Mouse (Mus musculus) CH12.LX (cell line): Measurements from ENCODE around the gene Ints1. TPM values are rescaled to one million over a fixed set of nuclear protein-coding genes. Genes with fewer than 3 reads are reported as not detected.
A peak's percentile ranks its signal among the peaks of the same experiment; 100 is the strongest.

Experiments used
- DNase-seq: peaks from one replicate; pipeline ENCODE4 v3.0.0-alpha.2; 2013; ENCODE audit errors: extremely low read depth
- H3K27ac ChIP-seq: 2 replicates; pipeline ENCODE4 v1.5.1; 2012; ENCODE audit warnings: low read depth, mild to moderate bottlenecking, control low read depth, moderate library complexity; ENCODE audit not compliant: insufficient read depth
- H3K27me3 ChIP-seq: replicated peaks from 2 replicates; pipeline ENCODE3; 2012; ENCODE audit warnings: inconsistent platforms
- H3K36me3 ChIP-seq, 2 experiments: replicated peaks in 1 of 2; 2 replicates each; pipeline versions ENCODE3 to v1.6.1; 2012; ENCODE audit warnings: inconsistent platforms in 1 of 2, low read length in 1 of 2, mild to moderate bottlenecking in 1 of 2, mixed read lengths in 1 of 2, moderate library complexity in 1 of 2; ENCODE audit not compliant: control insufficient read depth in 1 of 2, insufficient read depth in 1 of 2
- H3K4me1 ChIP-seq, 2 experiments: 2 replicates each; pipeline ENCODE4 v1.6.1; 2012; ENCODE audit warnings: inconsistent platforms in 1 of 2, moderate library complexity in 1 of 2; ENCODE audit not compliant: insufficient read depth in 2 of 2, control insufficient read depth in 1 of 2
- H3K4me2 ChIP-seq: 2 replicates; pipeline ENCODE4 v1.6.1; 2012; ENCODE audit warnings: low read depth, mild to moderate bottlenecking, control low read depth; ENCODE audit not compliant: poor library complexity, insufficient read depth, severe bottlenecking
- H3K4me3 ChIP-seq, 3 experiments: fragments of 150-350 bp in 1 of 3; sonication (generic) in 1 of 3; replicated peaks in 1 of 3; 2 replicates each; pipeline versions ENCODE3 to v1.5.1; 2011 to 2012; ENCODE audit warnings: low read depth in 2 of 3, low read length in 2 of 3, mild to moderate bottlenecking in 2 of 3, moderate library complexity in 2 of 3, control low read depth in 1 of 3, improper control_type of control experiment in 1 of 3, inconsistent platforms in 1 of 3, mixed read lengths in 1 of 3; ENCODE audit not compliant: poor library complexity in 1 of 3
- H3K79me2 ChIP-seq: replicated peaks from 2 replicates; pipeline ENCODE4 v1.6.1; 2012; ENCODE audit warnings: mild to moderate bottlenecking, moderate library complexity; ENCODE audit not compliant: control insufficient read depth, poor library complexity, insufficient read depth, severe bottlenecking; ENCODE audit errors: extremely low read depth
- H3K9ac ChIP-seq: 2 replicates; pipeline ENCODE4 v1.6.1; 2012; ENCODE audit warnings: low read depth, mild to moderate bottlenecking, control low read depth, moderate library complexity; ENCODE audit not compliant: insufficient read depth
- H3K9me3 ChIP-seq: replicated peaks from 2 replicates; pipeline ENCODE3; 2012; ENCODE audit warnings: low read length, inconsistent platforms, mixed read lengths
- CHD1 ChIP-seq: IDR thresholded peaks from 2 replicates; pipeline ENCODE4 v1.6.1; 2012; ENCODE audit warnings: low read depth, low read length, improper control_type of control experiment, inconsistent platforms
- CTCF ChIP-seq, 2 experiments: IDR thresholded peaks in 1 of 2; conservative IDR thresholded peaks in 1 of 2; 2 replicates each; pipeline ENCODE4 v1.5.1; 2011 to 2012; ENCODE audit warnings: low read depth in 2 of 2, low read length in 2 of 2, improper control_type of control experiment in 1 of 2, inconsistent platforms in 1 of 2, mild to moderate bottlenecking in 1 of 2, moderate library complexity in 1 of 2
- EP300 ChIP-seq: IDR thresholded peaks from 2 replicates; pipeline ENCODE4 v1.6.1; 2011; ENCODE audit warnings: low read length, improper control_type of control experiment
- JUND ChIP-seq: conservative IDR thresholded peaks from 2 replicates; pipeline ENCODE4 v1.6.1; 2011; ENCODE audit warnings: low read depth, low read length, improper control_type of control experiment
- MXI1 ChIP-seq: IDR thresholded peaks from 2 replicates; pipeline ENCODE4 v1.6.1; 2011; ENCODE audit warnings: mild to moderate bottlenecking, low read depth, low read length, improper control_type of control experiment
- MYC ChIP-seq: IDR thresholded peaks from 2 replicates; pipeline ENCODE4 v1.6.1; 2011; ENCODE audit warnings: low read depth, mild to moderate bottlenecking, improper control_type of control experiment, low read length
- RAD21 ChIP-seq: IDR thresholded peaks from 2 replicates; pipeline ENCODE4 v1.6.1; 2011; ENCODE audit warnings: low read depth, mild to moderate bottlenecking, low read length, improper control_type of control experiment, moderate library complexity
- SIN3A ChIP-seq: IDR thresholded peaks from 2 replicates; pipeline ENCODE4 v1.6.1; 2012; ENCODE audit warnings: low read length, improper control_type of control experiment, inconsistent platforms
- SMC3 ChIP-seq: IDR thresholded peaks from 2 replicates; pipeline ENCODE4 v1.6.1; 2011; ENCODE audit warnings: low read depth, low read length, improper control_type of control experiment
- TCF12 ChIP-seq: IDR thresholded peaks from 2 replicates; pipeline ENCODE4 v1.6.1; 2014; ENCODE audit warnings: low read depth, mild to moderate bottlenecking, inconsistent platforms, low read length, improper control_type of control experiment
- USF2 ChIP-seq: conservative IDR thresholded peaks from 2 replicates; pipeline ENCODE4 v1.6.1; 2011; ENCODE audit warnings: low read depth, low read length, improper control_type of control experiment
- ZC3H11A ChIP-seq: IDR thresholded peaks from 2 replicates; pipeline ENCODE4 v1.6.1; 2012; ENCODE audit warnings: low read depth, mild to moderate bottlenecking, inconsistent platforms, low read length, improper control_type of control experiment
- ZNF384 ChIP-seq: IDR thresholded peaks from 2 replicates; pipeline ENCODE4 v1.6.1; 2012; ENCODE audit warnings: low read depth, low read length, improper control_type of control experiment, inconsistent platforms
- dilution Hi-C: fragments of 300-500 bp; cut with MboI; formaldehyde crosslinking; loops from 2 replicates; pipeline ENCODE4 v1.14.3; 2020; ENCODE audit warnings: low sequenced_read_pairs; ENCODE audit not compliant: extremely low pct_unique_long_range_greater_than_20kb, extremely low pct_ligation_motif_present
- in situ Hi-C: fragments of 300-500 bp; cut with MboI; formaldehyde crosslinking; loops from 3 replicates; pipeline ENCODE4 v1.14.3; 2019; ENCODE audit warnings: low sequenced_read_pairs, low pct_ligation_motif_present, low pct_unique_long_range_greater_than_20kb, mixed read lengths
- polyA plus RNA-seq: library from polyadenylated mRNA; unstranded; fragments of >175 nt; gene quantifications from 2 replicates; pipeline ENCODE4 v1.2.1, GENCODE M21; 2012; ENCODE audit warnings: low read depth; ENCODE audit not compliant: insufficient read length
- total RNA-seq, 2 experiments: library from RNA; depleted of rRNA; stranded (reverse); fragments of 300-350 nt in 1 of 2; fragments of >200 nt in 1 of 2; gene quantifications; 2 replicates each; pipeline ENCODE4 v1.2.3; 2012 to 2014

Gene Ints1
- total and polyA plus RNA-seq, 3 experiments, result 19.8 to 88.2 (median 72.1) TPM

DNA sequence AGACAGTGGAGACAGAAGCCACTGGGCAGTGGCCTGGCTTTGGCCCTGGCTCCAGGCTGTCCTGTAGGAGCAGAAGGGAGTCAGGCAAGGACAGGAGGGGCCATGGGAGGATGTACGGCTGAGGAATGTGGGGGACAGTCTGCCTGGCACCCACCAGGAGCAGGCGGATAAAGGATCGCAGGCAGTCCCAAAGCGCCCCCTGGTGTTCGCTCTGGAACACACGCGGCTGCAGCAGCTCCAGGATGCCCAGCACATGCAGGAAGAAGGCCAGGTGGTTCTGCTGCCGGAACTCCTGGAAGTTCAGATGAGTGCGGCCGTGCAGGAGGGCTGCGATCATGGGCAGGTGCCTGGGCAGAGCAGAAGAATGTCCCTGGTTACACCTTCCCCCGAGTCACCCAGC, 20.7 kb downstream of the Ints1 start:
- Histone ChIP-seq H3K9me3 (no peaks in the 10 kb centered on the region), H3K36me3 (peaks cover 97 to 100% of the 10 kb centered on the region in 2 experiments), H3K9ac (no peak overlapping the region), H3K4me3 (no peak overlapping the region), H3K4me1 (0 out of 4 replicates have a peak, but pooled peaks cover 0 to 2% of the 10 kb centered on the region in 2 experiments), H3K27ac (no peak overlapping the region), H3K27me3 (no peaks in the 10 kb centered on the region), H3K4me2 (no peak overlapping the region), H3K79me2 (no peaks in the 10 kb centered on the region)
- DNase-seq, result peak; percentile 37
- in situ Hi-C loops, result no loop called here
- TF ChIP-seq CTCF (conservative IDR thresholded peaks at IDR 0.05 in 1 of 2, IDR thresholded peaks at IDR 0.05 in 1 of 2; ENCODE audit: low read depth in 2 of 2, low read length in 2 of 2), result peak; percentile 44 to 68; a peak in 3 of 4 replicates
- no peak for TF ChIP-seq ZC3H11A
- dilution Hi-C loops, result no loop called here

DNA sequence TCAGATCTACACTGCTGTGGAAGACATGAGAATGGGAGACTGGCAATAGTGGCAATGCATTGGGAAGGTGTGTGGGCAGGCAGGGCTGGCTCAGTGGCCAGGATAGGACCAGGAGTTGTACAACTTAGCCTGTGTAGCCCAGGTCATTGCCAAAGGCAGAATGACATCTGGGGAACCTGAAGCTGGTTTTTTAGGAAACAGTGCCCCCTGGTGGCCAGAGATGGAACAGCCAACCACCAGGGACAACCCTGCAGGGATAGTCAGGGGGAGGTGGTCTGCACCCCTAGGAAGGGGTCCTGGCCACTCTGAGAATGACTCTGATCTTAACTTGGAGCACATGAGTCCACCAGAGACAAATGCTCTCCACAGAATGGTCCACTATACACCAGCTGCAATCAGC, 24.9 kb downstream of the Ints1 start:
- H3K27me3 ChIP-seq, result no peaks in the 10 kb centered on the region
- H3K27ac ChIP-seq, result no peak overlapping the region
- in situ Hi-C loops, result no loop called here
- TF ChIP-seq RAD21 (peak; percentile 77), EP300 (no peak), SMC3 (peak; percentile 78), JUND (no peak), ZNF384 (no peak), MYC (no peak), SIN3A (no peak), TCF12 (no peak), MXI1 (no peak), CHD1 (no peak), ZC3H11A (no peak), CTCF (conservative IDR thresholded peaks at IDR 0.05 in 1 of 2, IDR thresholded peaks at IDR 0.05 in 1 of 2; ENCODE audit: low read depth in 2 of 2, low read length in 2 of 2) (peak; percentile 83 to 91), USF2 (no peak)
- TF ChIP-seq, all 38 proteins: peak for 3
- no peak overlapping the region for H3K4me2 ChIP-seq
- 0 out of 4 replicates have a peak, but pooled peaks cover 0 to 4% of the 10 kb centered on the region in 2 experiments for H3K4me1 ChIP-seq
- no peaks in the 10 kb centered on the region for H3K9me3 ChIP-seq
- dilution Hi-C loops, result no loop called here
- peaks cover 60 to 69% of the 10 kb centered on the region in 2 experiments for H3K36me3 ChIP-seq
- no peaks in the 10 kb centered on the region for H3K79me2 ChIP-seq
- no peak overlapping the region for H3K4me3 ChIP-seq
- no peak overlapping the region for H3K9ac ChIP-seq
- DNase-seq, result peak; percentile 57
